Mouse (Mus musculus) thymus, postnatal 25 days (tissue): ENCODE measurements around the gene Tra2a.
"Not testable (repeated sequence)": the region's sequence is repeated elsewhere in the genome, so short reads cannot be mapped to it uniquely, and the experiment has no call there.

ENCODE experiments used
- DNase-seq: peaks from one replicate; pipeline ENCODE4 v3.0.0; 2022

The Tra2a gene

DNA sequence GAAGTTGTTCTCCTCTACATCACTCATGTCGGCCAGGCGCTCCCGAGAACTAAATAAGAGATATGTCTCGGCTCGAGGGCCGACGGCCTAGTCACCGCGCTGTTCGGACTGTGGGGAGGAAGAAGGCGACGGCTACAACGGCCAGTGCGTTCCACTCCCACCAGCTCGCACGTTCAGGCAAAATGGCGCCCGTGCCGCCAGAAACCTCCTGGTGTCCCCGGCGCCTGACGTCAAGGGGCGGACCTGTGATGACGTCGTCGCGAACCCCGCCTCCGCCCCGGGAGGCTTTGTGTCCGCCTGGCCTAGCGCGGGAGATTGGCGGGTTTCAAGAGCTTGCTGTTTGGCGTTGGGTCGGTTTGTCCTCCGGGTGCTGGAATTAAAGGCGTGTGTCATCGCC, at the start of gene Tra2a:
Tra2a (minus strand) TSS at position 187 of the 397 bp plus-strand sequence.
- peak; percentile 98 for DNase-seq

DNA sequence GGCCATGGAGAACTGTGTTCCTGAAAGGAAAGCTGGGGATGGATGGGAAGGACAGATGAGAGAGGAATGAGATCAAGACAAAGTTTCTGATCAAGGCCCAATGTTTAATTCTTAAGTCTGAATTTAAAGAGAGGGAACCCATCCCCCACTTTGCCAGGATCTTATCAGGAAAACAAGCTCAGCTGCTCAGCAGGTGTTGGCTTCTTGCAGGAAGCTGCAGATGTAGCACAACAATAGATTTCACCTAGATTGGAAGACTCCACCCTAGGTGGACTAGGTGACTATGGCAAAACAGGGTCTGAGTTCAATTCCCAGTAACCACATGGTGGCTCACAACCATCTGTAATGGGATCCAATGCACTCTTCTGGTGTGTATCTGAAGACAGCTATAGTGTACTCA, 34.5 kb upstream of the Tra2a start:
- no peak for DNase-seq

DNA sequence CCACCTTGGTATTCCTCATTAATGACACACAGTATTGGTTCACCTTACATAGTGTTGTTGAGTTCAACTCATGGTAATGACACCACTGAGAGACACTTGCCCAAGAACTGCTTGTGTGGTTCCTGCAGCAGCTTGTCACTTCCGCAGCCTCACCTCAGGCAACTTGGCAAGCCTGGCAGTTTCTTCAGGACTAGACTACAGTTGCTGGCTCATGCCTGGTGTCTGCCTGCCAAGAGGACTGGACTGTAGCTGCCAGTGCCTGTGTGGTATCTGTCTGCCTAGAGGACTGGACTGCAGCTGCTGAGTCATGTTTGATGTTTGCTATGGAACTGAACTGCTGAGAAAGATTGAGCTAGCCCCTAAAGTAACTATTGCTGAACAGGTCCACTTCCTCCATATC, 18.3 kb upstream of the Tra2a start:
- DNase-seq, result no peak

DNA sequence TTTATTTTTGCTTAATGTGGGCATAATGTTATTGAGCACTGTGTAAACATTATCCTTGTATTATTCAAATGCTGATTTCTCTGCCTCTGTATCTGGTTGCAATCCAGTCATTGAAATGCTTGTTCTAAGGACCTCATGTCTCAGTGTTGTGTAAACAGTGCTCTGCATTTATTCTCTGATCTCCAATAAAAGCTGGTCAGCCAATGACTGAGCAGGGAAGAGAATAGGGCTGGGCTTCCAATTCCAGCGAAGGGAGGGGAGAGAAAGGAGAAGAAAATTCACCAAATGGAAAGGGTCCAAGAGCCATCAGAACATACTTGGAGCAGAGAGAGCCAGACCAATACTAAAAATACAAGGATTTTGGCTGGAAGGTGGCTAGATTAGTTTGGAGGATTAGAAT, 17.1 kb upstream of the Tra2a start:
- DNase-seq, result no peak

DNA sequence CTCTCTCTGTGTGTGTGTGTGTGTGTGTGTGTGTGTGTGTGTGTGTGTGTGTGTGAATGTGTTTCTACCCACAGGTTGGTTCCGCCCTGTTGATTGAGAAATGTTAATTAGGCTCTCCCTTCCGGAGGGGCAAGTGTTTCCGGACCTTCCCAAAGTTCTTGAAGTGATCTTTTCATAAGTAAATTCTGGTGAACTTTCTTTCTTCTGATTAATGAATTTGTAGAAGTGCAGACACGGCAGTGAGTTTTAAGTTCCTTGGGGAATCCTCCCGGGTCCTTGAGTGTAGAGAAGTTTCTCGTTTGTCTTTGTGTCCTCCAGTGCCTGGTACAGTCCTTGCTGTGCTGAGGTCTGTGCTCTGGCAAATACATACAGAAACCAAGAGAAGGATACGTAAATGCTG, 11.5 kb upstream of the Tra2a start:
- no peak for DNase-seq

DNA sequence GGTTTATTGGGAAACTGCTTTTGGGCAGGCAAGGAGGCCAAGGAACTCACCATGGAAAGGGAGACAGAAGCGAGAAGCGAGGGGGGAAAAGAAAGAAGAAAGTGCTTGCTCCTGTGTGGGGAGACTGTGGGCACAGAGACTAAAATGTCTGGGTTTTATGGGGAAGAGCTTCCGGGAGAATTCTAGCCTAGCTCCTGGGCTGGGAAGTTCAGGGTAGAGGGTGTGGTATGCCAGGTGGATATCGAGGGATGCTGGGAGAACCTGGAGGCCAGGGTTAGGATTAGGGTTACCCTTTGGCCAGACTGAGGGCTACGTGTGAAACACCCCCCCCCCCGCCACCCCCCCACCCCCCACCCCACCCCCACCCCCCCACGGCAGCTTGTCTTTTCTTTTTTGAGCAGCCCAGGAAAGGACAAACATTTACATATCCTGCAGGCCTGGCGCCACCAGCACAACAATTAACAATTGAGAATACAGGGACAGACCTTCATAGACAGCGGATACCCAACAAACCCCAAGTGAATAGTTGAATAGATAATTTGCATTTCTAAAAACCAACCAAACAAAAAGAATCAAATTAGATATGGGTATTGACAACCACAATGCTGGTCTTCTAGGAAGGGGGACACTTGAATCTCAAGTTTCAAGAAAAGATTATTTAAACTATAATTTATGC, 10.7 kb upstream of the Tra2a start:
- DNase-seq, result no peak

DNA sequence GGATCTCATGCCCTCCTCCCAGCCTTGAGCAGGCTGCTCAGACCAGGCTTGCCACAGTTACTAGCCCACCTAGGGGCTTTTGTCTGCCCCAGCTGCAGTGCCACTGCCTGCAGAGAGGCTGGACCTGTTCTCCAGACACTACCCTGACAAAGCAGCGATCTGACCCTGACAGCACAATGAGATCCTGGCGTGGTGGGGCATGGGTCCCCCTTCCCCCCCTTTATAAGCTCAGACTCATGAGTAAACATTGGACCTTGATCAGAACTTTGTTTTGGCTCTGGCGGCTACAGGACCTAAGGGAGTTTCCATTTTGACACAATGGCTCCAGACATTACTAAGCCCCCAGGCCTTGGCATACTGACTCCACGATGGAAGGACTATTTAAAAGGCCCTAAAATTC, 10.1 kb upstream of the Tra2a start:
- DNase-seq, result no peak

DNA sequence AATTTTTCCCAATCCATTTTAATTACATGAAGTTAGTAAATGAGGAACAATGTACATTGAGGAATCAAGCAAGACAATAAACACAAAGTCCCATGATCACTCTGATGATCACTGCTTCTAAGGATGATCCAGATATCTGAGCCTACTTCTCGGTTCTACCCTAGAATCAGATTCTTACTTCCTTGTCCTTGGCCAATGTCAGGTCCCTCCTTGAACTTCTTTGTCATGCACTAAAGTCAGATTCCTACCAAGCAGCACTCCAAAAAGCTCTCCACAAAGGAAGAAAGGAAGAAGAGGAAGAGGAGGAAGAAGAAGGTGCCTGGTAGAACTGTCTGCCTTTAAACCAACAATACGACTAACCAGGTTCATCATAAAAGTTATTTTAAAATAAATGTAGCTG, 9.0 kb upstream of the Tra2a start:
- no peak for DNase-seq

DNA sequence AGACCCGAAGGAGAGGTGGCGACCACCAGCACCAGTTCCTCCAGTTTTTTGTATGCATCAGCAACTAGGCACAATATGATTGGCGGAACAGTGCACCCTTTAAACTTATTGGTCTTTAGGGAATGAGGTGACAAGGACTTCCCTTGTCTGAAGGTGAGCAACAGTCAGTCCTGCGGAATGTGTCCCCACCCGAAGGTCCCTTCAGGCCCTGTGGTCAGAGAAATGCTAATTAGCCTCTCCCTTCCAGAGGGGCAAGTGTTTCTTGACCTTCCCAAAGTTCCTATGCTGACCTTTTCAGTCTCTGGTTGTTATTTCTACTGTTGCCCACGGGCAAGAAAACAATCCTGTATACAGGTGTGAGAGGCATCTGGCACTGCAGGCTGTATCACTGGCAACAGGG, 8.0 kb upstream of the Tra2a start:
- no peak for DNase-seq

DNA sequence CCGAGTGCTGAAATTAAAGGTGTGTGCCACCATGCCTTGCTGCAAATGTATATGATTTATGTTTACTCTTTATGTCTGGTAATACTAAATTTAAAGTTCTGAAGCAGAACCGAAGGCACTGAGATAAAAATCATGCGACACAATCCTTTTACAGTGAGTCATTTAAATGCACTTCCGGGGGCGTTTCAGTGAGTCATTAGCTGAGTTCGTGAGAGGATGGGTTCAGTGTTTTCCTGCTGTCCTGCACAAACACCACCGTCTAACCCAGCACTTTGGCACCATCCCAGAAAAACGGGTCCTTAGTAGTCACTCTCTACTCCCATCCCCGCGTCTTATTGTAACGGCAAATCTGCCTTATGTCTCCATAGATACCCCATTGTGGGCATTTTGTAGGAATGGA, 6.1 kb upstream of the Tra2a start:
- no peak for DNase-seq

DNA sequence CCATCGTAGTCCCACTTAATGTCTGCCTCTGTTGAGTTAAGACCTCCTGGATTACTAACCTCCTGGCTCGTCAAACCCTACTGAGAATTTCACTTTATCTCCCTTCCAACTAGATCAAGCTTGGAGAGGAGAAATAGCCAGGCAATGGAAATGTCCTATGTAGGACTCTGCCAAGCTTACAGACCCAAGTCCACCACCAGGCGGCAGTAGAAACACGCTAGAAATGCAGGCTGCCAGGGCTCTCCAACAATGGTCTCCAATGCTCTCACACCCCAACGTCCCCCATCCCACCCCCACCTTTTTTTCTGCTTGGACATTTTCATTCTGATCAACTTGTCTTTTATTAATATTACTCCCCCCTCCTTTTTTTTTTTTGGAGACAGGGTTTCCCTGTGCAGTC, 5.4 kb upstream of the Tra2a start:
- DNase-seq, result peak; percentile 80

DNA sequence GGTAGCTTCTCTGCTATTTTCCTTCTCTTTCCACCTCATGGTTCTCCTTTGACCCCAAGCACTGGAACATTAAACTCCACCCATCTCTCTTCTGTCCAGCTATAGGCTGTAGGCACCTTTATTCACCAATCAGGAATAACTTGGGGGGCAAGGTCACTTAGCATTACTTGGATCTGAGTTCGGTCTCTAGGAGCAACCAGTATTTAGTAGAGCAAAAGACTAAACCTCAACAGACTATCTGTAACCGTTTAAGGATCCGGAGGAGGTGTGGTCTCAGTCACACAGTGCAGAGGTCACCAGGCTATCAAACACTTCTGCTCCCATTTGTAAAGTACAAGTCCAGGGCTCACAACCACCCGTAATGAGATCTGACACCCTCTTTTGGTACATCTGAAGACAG, 3.9 kb upstream of the Tra2a start:
- DNase-seq, result no peak

DNA sequence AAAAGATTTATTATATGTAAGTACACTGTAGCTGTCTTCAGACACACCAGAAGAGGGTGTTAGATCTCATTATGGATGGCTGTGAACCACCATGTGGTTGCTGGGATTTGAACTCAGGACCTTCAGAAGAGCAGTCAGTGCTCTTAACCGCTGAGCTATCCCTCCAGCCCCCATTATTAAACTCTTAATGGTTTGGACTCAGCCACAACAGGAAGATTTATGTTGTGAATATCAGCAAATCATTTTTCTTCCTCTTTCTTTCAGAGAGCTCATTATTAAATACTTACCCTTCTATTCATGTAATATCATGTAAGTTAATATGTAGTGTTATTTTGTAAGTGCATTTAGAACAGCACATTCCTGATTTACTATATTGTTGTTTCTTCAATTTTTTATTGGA, 1.4 kb upstream of the Tra2a start:
- not testable (repeated sequence) for DNase-seq

DNA sequence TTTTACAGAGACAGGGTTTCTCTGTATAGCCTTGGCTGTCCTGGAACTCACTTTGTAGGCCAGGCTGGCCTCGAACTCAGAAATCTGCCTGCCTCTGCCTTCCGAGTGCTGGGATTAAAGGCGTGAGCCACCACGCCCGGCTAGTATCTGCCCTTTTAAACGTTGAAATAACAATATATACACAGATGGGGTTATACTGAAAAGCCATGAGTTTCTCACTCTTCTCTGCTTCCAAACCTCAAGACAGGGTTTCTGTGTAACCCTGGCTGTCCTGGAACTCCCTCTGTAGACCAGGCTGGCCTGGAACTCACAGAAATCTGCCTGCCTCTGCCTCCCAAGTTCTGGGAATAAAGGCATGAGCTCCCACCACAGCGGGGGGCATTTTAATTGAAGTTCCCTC, 613 bp upstream of the Tra2a start:
- not testable (repeated sequence) for DNase-seq

DNA sequence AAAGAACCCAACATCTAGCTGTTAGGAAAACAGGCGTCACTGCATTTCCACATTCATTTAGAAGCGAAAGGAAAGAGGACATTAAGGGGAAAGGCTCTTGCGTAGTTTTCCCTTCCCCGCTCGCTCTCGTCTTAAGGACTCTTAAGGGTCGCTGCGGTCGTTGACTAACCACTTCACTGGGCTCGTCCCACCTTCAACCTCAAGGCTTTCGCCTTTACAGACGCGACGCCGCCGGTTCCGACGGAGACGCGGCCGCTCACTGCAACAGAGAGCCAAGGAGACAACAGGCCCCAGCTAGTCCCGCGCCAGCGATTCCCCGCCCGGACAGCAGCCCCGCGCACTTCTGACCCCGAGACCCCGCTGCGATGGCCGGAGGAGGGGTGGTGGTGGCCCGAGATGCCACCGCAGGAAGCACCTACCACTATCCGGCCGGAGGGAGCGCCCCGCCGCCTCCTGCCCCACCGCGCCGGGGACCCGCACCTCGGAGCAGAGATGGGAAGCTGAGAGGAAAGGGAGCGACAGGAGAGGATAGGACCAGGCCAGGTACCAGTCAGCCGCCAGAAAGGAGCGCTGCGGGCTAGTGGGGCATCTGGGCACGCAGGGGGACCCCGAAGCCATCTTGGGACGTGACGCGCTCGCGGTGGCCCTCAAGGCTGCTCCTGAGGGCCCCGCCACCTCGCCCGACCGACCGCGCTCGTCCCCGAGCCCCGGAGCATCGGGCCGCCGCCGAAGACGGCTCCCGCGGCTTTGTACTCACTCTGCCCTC, 569 bp downstream of the Tra2a start:
- peak; percentile 66 for DNase-seq

DNA sequence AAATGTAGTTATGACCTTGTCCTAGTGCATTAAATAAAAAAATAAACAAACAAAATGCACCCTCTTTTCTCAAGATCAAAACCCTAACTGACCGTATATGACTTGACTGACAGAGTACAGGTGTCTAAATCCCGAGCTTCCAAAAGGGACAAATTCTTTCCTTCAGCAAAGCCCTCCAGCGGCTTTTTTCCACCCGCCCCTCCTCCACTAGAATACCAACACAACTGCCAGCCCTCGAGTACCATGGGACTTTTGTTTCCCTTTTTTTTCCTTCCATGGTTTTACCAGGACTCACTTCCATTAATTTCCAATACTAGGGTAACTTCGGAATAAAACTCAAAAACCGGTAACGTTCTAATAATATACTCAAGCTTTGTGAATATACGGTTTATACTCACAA, 1.4 kb downstream of the Tra2a start:
- DNase-seq, result no peak

DNA sequence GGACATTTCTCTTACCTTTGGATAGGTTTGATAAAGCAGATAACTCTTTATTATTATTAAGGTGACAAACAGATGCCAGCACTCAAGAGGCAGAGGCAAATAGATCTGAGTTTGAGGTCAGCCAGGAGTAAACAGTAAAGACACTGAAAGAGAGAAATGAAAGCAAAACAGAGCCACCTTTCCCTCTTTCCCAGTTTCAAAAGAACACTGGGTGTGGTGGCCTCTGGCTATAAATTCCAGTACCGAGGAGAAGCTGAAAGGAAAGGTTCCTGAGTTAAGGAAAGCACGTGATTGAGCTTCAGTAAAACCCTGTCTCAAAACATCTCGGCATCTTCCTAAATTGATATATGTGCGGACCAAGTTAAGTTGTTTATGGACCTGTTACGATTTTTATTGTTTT, 4.1 kb downstream of the Tra2a start:
- DNase-seq, result no peak

DNA sequence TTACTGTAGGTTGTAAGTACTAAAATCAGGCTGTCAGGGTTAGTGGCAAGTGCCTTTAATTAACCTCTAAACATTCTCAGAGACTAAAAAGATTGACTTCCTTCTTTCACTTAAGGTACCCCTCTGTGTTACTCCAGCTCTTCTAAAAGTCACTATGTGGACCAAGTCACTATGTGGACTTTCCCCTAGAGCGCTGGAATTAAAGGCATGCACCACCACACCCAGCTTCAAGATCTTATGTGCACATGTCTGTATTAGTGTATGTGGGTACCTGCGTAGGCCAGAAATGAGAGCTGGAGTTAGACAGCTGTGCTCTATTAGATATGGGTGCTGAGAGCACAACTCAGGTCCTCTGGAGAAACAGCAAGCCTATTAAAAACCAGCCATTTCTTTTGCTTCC, 6.0 kb downstream of the Tra2a start:
- no peak for DNase-seq

DNA sequence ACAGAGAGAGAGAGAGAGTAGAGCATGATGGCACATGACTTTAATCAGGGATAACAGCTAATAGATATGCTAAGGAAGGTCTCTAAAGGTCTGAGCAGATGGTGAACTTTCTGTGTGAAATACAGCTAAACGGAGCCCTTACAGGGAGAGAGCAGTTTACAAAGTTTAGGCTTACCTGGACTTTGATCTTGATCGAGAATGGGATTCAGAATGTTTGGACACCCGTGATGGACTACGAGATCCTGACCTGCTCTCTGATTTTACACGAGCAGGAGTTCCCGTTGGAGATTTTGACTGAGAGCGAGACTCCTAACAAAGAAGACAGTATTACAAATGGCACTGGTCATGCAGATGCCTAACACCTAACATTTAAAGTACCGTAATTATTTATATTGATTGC, 11.6 kb downstream of the Tra2a start:
- no peak for DNase-seq

DNA sequence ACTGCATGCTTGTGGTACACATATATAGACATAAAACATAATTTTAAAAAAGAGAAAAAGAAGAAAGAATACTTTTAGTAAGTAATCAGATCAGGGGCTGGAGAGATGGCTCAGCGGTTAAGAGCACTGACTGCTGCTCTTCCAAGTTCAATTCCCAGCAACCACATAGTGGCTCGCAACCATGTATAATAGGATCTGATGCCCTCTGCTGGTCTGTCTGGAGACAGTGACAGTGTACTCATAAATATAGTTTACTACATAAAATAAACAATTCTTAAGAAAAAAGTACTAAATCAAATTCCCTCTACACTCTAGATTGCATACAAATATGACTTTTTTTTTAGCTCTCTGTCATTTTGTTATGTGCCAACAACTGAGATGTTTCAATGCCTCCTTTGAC, 12.6 kb downstream of the Tra2a start:
- no peak for DNase-seq

DNA sequence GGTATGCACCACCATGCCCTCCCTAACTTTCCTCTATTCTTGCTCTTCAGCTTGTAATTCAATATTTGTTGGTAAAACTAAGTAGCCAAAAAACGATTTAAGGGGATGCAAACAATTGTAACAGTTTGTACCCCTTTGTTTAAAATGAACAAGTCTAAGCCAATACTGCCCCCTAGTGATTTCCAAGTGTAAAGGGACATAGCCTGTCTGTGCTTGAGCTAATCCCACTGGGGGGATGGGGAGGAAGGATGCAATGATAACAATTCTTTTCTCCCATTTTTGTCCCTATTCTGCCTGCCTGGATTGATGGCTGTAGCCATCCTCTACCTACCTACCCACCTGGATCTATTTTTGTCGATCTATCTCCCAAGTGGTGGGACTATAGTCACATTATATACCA, 16.6 kb downstream of the Tra2a start:
- no peak for DNase-seq

DNA sequence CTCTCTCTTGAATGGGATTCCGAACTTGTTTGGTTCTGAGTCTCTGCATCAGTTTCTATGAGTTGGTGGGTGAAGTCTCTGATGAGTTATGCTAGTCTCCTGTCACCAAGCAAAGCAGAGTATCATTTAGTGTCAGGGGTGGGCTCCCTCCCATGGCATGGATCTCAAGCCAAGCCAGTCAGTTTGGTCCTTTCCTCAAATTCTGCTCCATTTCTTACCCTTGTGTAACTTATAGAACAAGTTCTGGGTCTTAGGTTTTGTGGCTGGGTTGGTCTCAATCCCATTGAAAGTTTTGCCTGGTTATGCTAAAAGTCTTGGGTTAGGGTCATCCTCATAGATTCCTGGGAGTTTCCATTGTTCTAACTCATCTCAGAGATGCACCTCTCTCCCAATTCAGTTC, 21.5 kb downstream of the Tra2a start:
- DNase-seq, result no peak

DNA sequence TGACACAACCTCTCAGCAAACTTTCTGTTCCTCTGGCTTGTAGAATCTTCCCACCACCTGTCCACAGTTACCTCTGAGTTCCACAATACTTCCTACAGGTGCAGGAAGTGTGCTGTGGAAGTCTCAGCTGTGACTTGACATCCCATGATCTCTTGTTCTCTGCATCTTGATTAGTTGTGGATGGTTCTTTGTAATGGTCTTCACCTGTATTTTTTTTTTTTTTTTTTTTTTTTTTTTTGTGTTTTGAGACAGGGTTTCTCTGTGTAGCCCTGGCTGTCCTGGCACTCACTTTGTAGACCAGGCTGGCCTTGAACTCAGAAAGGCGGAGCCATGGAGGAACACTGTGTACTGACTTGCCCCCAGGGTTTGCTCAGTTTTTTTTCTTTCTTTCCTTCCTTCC, 22.3 kb downstream of the Tra2a start:
- no peak for DNase-seq

DNA sequence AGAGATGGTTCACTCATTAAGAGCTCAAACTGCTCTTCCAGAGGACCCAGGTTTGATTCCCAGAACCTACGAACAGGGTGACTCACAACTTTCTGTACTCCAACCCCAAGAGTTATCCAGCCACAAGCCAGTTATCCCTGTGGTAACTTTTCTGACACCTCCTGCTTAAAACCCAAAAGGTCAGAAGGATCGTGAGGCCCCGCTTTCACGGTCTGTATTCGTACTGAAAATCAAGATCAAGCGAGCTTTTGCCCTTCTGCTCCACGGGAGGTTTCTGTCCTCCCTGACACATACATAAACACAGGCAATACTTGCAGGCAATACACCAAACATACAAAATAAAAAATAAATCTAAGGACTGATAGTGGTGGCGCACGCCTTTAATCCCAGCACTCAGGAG, 27.5 kb downstream of the Tra2a start:
- DNase-seq, result peak; percentile 100

DNA sequence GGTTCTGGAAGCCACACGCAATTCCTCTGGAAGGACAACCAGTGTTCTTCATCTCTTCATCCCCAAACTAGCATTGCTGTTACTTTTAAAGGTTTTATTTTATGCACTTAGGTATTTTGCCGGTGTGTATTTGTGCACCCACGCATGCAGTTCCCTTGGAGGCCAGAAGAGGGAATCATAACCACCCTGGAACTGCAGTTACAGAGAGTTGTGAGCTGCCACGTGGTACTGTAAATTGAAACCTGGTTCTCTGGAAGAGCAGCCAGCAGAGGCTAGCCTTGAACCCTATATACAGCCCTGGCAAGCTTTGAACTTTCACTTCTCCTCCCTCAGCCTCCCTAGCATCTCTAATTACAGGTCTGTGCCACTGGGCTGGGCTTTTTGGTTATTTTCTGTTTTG, 30.5 kb downstream of the Tra2a start:
- peak; percentile 59 for DNase-seq
